Mouse (Mus musculus): Measurements from ENCODE around the gene Zbtb24. TPM values are rescaled to one million over a fixed set of nuclear protein-coding genes. Genes with fewer than 3 reads are reported as not detected.

Gene Zbtb24
- polyA plus RNA-seq, 1 experiment from 2014 or later = 23.6 TPM

DNA sequence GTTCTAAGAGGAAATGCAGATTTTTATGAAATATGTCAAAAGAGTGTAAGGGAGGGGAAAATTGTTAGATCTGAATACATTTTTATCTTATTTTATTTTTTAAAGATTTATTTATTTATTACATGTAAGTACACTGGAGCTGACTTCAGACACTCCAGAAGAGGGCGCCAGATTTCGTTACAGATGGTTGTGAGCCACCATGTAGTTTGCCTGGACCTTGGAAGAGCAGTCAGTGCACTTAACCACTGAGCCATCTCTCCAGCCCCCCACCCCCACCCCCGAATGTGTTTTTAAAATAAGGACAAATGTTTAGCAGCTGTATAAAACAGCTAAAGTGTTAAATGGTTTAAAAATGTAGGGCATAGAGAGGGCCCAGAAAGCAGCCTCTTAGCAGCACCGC, 15.6 kb upstream of the Zbtb24 start:
- Histone ChIP-seq H3K9me3 (no peaks in the 10 kb centered on the region), H3K4me2 (no peak overlapping the region), H3K9ac (replicated peaks) (no peak overlapping the region), H3K27ac (no peak overlapping the region), H3K36me3 (no peaks in the 10 kb centered on the region), H3K4me3 (replicated peaks) (no peak overlapping the region), H3K27me3 (peaks cover 13% of the 10 kb centered on the region; the same call in 1 of the 2 replicates), H3K4me1 (replicated peaks) (no peaks in the 10 kb centered on the region)
- 28% methylated on average over 4 of the region's 4 CpGs for WGBS
- ATAC-seq (ENCODE audit: insufficient number of reproducible peaks, insufficient read depth, low FRiP score, low TSS enrichment, low read depth) = no peak

- Histone ChIP-seq H3K27ac (no peak overlapping the region), H3K4me2 (no peak overlapping the region), H3K4me1 (replicated peaks) (no peaks in the 10 kb centered on the region), H3K9me3 (no peaks in the 10 kb centered on the region), H3K36me3 (no peaks in the 10 kb centered on the region), H3K27me3 (peaks cover 13% of the 10 kb centered on the region; the same call in 1 of the 2 replicates), H3K4me3 (replicated peaks) (no peak overlapping the region), H3K9ac (replicated peaks) (no peak overlapping the region)
- WGBS = 37% methylated on average over 3 of the region's 3 CpGs
- ATAC-seq (ENCODE audit: insufficient number of reproducible peaks, insufficient read depth, low FRiP score, low TSS enrichment, low read depth) = no peak
Observed at GRCm38 (mm10) chr10:41435141-41435540, 15.0 kb upstream of the Zbtb24 start.

DNA sequence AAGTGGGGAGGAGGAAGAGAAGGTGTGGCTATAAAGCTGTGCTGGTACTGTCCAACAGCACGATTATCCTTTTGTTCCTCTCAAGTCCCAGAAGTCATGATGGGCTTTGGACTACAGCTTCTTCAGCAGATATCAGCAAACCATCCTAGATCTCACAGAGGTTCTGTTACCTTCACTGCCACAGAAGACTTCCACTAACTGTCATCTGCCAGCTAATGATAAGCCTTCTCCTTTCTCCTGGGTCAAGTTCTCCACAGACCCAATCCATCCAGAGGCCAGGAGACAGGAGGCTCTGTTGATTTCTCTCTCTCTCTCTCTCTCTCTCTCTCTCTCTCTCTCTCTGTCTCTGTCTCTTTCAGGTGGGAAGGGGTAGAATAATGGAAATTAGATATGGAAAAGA, 2.0 kb upstream of the Zbtb24 start:
- H3K9me3 ChIP-seq = no peaks in the 10 kb centered on the region
- peaks cover 4% of the 10 kb centered on the region for H3K4me1 ChIP-seq (replicated peaks)
- no peak overlapping the region for H3K27ac ChIP-seq
- 90% methylated on average over 1 of the region's 1 CpGs for WGBS
- H3K4me2 ChIP-seq = no peak overlapping the region
- no peak for ATAC-seq (ENCODE audit: insufficient number of reproducible peaks, insufficient read depth, low FRiP score, low TSS enrichment, low read depth)
- no peak overlapping the region for H3K9ac ChIP-seq (replicated peaks)
- no peaks in the 10 kb centered on the region for H3K27me3 ChIP-seq
- peaks cover 17% of the 10 kb centered on the region for H3K36me3 ChIP-seq
- H3K4me3 ChIP-seq (replicated peaks) = no peak overlapping the region

DNA sequence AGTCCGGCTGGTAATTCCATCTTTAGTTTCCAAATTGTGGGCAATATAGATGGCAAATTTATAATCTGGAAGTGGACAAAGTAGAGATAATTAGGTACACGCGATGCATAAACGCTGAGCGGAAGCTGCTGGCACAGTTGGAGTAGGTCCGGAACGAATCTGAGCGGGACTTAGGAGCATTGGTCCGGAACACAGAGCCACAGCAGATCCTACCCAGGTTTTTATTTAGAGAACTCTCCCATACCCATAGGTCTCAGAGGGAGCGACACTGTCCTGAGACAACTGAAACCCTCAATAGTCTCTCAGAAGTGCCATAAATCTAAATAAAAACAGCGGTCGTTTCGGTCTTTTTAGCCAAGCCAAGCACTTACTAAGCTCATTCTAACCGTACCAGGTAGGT, 499 bp upstream of the Zbtb24 start:
- Histone ChIP-seq H3K4me1 (replicated peaks) (peaks cover 4% of the 10 kb centered on the region), H3K27me3 (no peaks in the 10 kb centered on the region), H3K4me2 (peak overlapping the region; percentile 69), H3K9ac (replicated peaks) (peak overlapping the region; percentile 58), H3K4me3 (replicated peaks) (peak overlapping the region; percentile 89), H3K27ac (peak overlapping the region; percentile 81), H3K36me3 (peaks cover 24% of the 10 kb centered on the region), H3K9me3 (no peaks in the 10 kb centered on the region)
- WGBS = 15% methylated on average over 14 of the region's 14 CpGs
- peak; percentile 27; the same call in 1 of the 2 replicates for ATAC-seq (ENCODE audit: insufficient number of reproducible peaks, insufficient read depth, low FRiP score, low TSS enrichment, low read depth)

- Histone ChIP-seq H3K9me3 (no peaks in the 10 kb centered on the region), H3K9ac (replicated peaks) (peak overlapping the region; percentile 75), H3K4me1 (replicated peaks) (peaks cover 4% of the 10 kb centered on the region), H3K4me3 (replicated peaks) (peak overlapping the region; percentile 89), H3K27ac (no peak overlapping the region), H3K36me3 (peaks cover 36% of the 10 kb centered on the region), H3K4me2 (peak overlapping the region; percentile 69), H3K27me3 (no peaks in the 10 kb centered on the region)
- peak; percentile 20; the same call in 1 of the 2 replicates for ATAC-seq (ENCODE audit: insufficient number of reproducible peaks, insufficient read depth, low FRiP score, low TSS enrichment, low read depth)
- WGBS = 56% methylated on average over 18 of the region's 18 CpGs
Observed at GRCm38 (mm10) chr10:41450780-41451522, 768 bp downstream of the Zbtb24 start.

DNA sequence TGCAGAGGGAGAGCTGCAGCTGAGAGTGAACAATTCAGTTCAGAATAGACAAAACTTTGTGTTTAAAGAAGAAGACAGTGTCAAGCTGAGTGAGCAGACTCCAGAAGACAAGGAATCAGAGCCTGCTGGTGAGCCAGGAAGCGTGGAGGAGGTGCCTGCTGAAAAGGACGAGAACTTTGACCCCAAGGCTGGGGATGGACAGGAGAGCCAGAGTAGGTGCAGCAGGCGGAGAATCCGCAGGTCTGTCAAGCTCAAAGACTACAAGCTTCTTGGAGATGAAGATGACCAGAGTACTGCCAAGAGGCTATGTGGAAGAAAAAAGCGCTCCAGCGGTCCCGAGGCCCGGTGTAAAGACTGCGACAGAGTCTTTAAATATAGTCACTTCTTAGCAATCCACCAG, 1.5 kb downstream of the Zbtb24 start:
- Histone ChIP-seq H3K9ac (replicated peaks) (no peak overlapping the region), H3K27ac (no peak overlapping the region), H3K27me3 (no peaks in the 10 kb centered on the region), H3K36me3 (peaks cover 43% of the 10 kb centered on the region), H3K4me3 (replicated peaks) (no peak overlapping the region), H3K4me2 (no peak overlapping the region), H3K9me3 (no peaks in the 10 kb centered on the region), H3K4me1 (replicated peaks) (peaks cover 4% of the 10 kb centered on the region)
- ATAC-seq (ENCODE audit: insufficient number of reproducible peaks, insufficient read depth, low FRiP score, low TSS enrichment, low read depth) = no peak
- WGBS = 92% methylated on average over 9 of the region's 9 CpGs

DNA sequence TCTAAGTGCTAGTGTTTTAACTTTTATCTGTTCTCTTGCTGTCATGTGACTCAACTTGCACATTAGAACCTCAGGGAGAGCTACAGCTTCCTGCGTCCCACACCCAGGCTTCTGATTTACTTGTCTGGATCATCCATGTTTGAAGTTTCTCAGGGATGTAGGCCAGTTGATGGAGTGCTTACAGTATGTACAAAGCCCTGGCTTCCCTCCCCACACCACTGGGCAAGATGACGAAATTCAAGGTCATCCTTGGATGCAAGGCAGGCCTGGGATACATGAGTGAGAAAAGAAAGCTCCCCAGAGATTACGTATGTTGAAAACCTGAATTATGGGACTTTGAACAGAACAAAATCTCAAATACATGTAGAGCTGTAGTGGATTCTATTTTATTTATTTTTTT, 2.6 kb downstream of the Zbtb24 start:
- 97% methylated on average over 3 of the region's 3 CpGs for WGBS
- no peak for ATAC-seq (ENCODE audit: insufficient number of reproducible peaks, insufficient read depth, low FRiP score, low TSS enrichment, low read depth)
- H3K27me3 ChIP-seq = no peaks in the 10 kb centered on the region
- no peaks in the 10 kb centered on the region for H3K9me3 ChIP-seq
- peaks cover 50% of the 10 kb centered on the region for H3K36me3 ChIP-seq
- H3K4me3 ChIP-seq (replicated peaks) = no peak overlapping the region
- no peak overlapping the region for H3K9ac ChIP-seq (replicated peaks)
- peaks cover 4% of the 10 kb centered on the region for H3K4me1 ChIP-seq (replicated peaks)
- no peak overlapping the region for H3K27ac ChIP-seq
- H3K4me2 ChIP-seq = no peak overlapping the region

DNA sequence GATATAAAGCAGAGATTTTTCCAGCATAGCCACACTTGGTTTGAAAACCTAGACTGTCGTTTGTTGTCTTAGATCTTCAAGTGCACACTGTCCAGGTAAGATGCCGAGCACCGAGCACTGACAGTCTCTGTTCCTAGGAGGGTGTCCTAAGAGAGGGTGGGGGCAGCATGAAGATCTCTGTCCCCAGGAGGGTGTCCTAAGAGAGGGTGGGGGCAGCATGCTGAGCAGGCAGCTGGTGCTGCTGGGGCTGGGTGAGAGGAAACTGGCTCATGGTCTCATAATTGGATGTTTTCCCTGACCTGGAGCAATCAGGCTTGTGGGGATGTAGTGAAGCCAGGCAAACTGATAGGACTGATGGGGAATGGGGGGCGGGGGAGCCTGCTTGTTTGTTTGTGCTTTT, 9.8 kb downstream of the Zbtb24 start:
- Histone ChIP-seq H3K4me2 (no peak overlapping the region), H3K9me3 (no peaks in the 10 kb centered on the region), H3K27ac (no peak overlapping the region), H3K27me3 (no peaks in the 10 kb centered on the region), H3K36me3 (peaks cover 68% of the 10 kb centered on the region), H3K9ac (replicated peaks) (no peak overlapping the region), H3K4me3 (replicated peaks) (no peak overlapping the region), H3K4me1 (replicated peaks) (no peaks in the 10 kb centered on the region)
- ATAC-seq (ENCODE audit: insufficient number of reproducible peaks, insufficient read depth, low FRiP score, low TSS enrichment, low read depth) = no peak
- 81% methylated on average over 4 of the region's 4 CpGs for WGBS

DNA sequence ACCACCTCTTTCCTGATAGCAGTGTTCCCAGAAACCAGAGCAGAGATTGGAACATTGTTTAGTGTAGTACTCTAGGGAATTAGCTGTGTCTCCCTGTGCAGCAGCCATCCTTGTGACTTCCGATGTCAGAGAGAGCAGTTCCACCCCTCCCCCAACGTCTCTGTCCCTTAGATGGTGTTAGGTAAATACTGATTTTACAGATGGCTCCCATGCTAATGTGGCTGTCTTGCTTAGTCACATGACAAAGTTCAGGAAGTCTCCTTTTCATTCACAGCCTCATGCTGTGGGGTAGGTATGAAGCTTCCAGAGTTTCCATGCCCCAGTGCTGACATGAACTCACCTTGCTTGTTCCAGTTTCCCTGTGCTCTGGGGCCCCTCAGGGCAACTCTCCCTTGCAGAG, 10.3 kb downstream of the Zbtb24 start:
- H3K27me3 ChIP-seq = no peaks in the 10 kb centered on the region
- ATAC-seq (ENCODE audit: insufficient number of reproducible peaks, insufficient read depth, low FRiP score, low TSS enrichment, low read depth) = no peak
- no peaks in the 10 kb centered on the region for H3K9me3 ChIP-seq
- WGBS = 20% methylated on average over 2 of the region's 2 CpGs
- H3K4me2 ChIP-seq = no peak overlapping the region
- H3K27ac ChIP-seq = no peak overlapping the region
- peaks cover 66% of the 10 kb centered on the region for H3K36me3 ChIP-seq
- H3K4me1 ChIP-seq (replicated peaks) = no peaks in the 10 kb centered on the region
- no peak overlapping the region for H3K9ac ChIP-seq (replicated peaks)
- H3K4me3 ChIP-seq (replicated peaks) = no peak overlapping the region

GRCm38 (mm10) chr10:41461057-41461722, 11.0 kb downstream of the Zbtb24 start:
- WGBS = 80% methylated on average over 3 of the region's 3 CpGs
- Histone ChIP-seq H3K9ac (replicated peaks) (no peak overlapping the region), H3K4me1 (replicated peaks) (no peaks in the 10 kb centered on the region), H3K4me2 (no peak overlapping the region), H3K4me3 (replicated peaks) (no peak overlapping the region), H3K27ac (no peak overlapping the region), H3K27me3 (no peaks in the 10 kb centered on the region), H3K36me3 (peaks cover 65% of the 10 kb centered on the region), H3K9me3 (no peaks in the 10 kb centered on the region)
- ATAC-seq (ENCODE audit: insufficient number of reproducible peaks, insufficient read depth, low FRiP score, low TSS enrichment, low read depth) = no peak

DNA sequence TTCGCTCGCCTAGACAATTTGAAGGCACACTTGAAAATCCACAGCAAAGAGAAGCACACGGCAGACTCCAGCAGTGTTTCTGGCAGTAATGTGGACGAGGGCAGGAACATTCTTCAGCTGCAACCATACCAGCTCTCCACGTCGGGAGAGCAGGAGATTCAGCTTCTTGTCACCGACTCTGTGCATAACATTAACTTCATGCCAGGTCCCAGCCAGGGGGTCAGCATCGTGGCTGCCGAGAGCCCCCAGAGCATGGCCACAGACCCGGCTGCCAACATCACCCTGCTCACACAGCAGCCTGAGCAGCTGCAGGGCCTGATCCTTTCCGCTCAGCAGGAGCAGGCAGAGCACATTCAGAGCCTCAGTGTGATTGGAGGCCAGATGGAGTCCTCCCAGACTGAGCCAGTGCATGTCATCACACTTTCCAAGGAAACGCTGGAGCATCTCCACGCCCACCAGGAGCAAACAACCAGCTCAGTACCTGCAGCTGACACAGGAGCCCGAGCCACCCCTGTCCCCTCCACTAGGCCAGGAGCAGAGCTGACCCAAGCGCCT, 14.3 kb downstream of the Zbtb24 start:
- Histone ChIP-seq H3K4me2 (no peak overlapping the region), H3K27me3 (no peaks in the 10 kb centered on the region), H3K4me1 (replicated peaks) (no peaks in the 10 kb centered on the region), H3K9ac (replicated peaks) (no peak overlapping the region), H3K27ac (no peak overlapping the region), H3K4me3 (replicated peaks) (no peak overlapping the region), H3K9me3 (no peaks in the 10 kb centered on the region), H3K36me3 (peaks cover 57% of the 10 kb centered on the region)
- WGBS = 52% methylated on average over 15 of the region's 15 CpGs
- ATAC-seq (ENCODE audit: insufficient number of reproducible peaks, insufficient read depth, low FRiP score, low TSS enrichment, low read depth) = no peak

Data from limb, embryonic 12.5 days (tissue).